Mouse (Mus musculus) ZHBTc4 (cell line): ENCODE data around the gene Hacl1.

Experiments
- DNase-seq: peaks from one replicate; pipeline ENCODE4 v3.0.0-alpha.2; 2011; ENCODE audit warnings: low read depth, low spot score

Hacl1 gene

GRCm38 (mm10) chr14:31574903-31575665 is 66.0 kb downstream of the Hacl1 start:
- DNase-seq: peak; percentile 13

- DNase-seq: no peak
Observed at GRCm38 (mm10) chr14:31572561-31573175, 68.4 kb downstream of the Hacl1 start.

GRCm38 (mm10) chr14:31571419-31571818 is 69.7 kb downstream of the Hacl1 start:
- no peak for DNase-seq

GRCm38 (mm10) chr14:31570131-31570951 is 70.7 kb downstream of the Hacl1 start:
- DNase-seq: no peak

- no peak for DNase-seq
Observed at GRCm38 (mm10) chr14:31569151-31569631, 71.9 kb downstream of the Hacl1 start.

GRCm38 (mm10) chr14:31565478-31566212 is 75.4 kb downstream of the Hacl1 start:
- DNase-seq: no peak

GRCm38 (mm10) chr14:31564452-31565179 is 76.5 kb downstream of the Hacl1 start:
- DNase-seq: peak; percentile 18

GRCm38 (mm10) chr14:31560886-31561285 is 80.2 kb downstream of the Hacl1 start:
- DNase-seq: no peak

GRCm38 (mm10) chr14:31559216-31559615 is 81.9 kb downstream of the Hacl1 start:
- no peak for DNase-seq

- DNase-seq: no peak
Observed at GRCm38 (mm10) chr14:31557784-31558183, 83.3 kb downstream of the Hacl1 start.

GRCm38 (mm10) chr14:31557273-31557672 is 83.8 kb downstream of the Hacl1 start:
- DNase-seq: no peak

- no peak for DNase-seq
Observed at GRCm38 (mm10) chr14:31556526-31557260, 84.4 kb downstream of the Hacl1 start.

GRCm38 (mm10) chr14:31555963-31556434 is 85.1 kb downstream of the Hacl1 start:
- DNase-seq: no peak

GRCm38 (mm10) chr14:31555021-31555420 is 86.1 kb downstream of the Hacl1 start:
- DNase-seq: peak; percentile 48
